Mouse (Mus musculus) E14TG2a.4 (cell line): ENCODE measurements around the gene Grcc10.

ENCODE experiments used
- CTCF ChIP-seq: conservative IDR thresholded peaks from 2 replicates; pipeline ENCODE4 v1.5.1; 2014; ENCODE audit warnings: low read length
- NANOG ChIP-seq: IDR thresholded peaks from 2 replicates; pipeline ENCODE4 v1.6.1; 2014; ENCODE audit warnings: borderline replicate concordance, low read length, mixed read lengths
- POU5F1 ChIP-seq: IDR thresholded peaks from 2 replicates; pipeline ENCODE4 v1.6.1; 2014; ENCODE audit warnings: low read length, borderline replicate concordance

- TF ChIP-seq CTCF (no peak), NANOG (no peak), POU5F1 (no peak)
Observed at GRCm38 (mm10) chr6:124755831-124756595, 14.8 kb upstream of the Grcc10 start, which contains the start of the genes Gm45234 and Atn1.
